Mouse (Mus musculus) testis, postnatal 14 days (tissue): ENCODE data around the gene Cd59a.
A peak's percentile ranks its signal among the peaks of the same experiment; 100 is the strongest.
"Not testable (repeated sequence)": the region's sequence is repeated elsewhere in the genome, so short reads cannot be mapped to it uniquely, and the experiment has no call there.

Experiments used
- DNase-seq: peaks from one replicate; pipeline ENCODE4 v3.0.0; 2021; ENCODE audit warnings: low spot score

Cd59a gene

DNA sequence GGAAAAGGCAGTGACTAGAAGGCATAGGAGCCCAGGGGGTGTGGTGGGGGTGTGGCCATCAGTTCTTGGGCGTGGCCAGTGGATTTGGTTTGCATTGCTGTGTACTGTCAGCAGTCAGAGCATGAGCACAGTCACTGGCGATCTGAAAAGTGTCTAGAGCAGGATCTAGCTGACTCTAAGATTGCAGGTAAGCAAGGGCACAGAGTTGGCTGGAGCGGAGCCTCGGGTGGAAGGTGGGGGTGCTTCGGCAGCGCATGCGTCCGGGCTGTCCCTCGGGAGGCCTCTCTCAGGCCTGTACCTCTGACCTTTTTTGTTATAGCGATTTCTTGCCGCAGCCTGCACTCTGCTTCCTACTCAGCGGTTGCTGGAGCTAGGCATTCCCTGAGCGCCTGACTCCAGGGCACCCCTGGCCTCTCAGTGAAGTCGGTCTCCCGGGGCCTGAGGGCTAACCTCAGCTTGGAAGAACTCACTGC, at the start of gene Cd59a:
TSS of gene Cd59a (plus strand) at position 61 of the 473 bp plus-strand sequence.
- DNase-seq, result peak; percentile 66

- DNase-seq, result no peak
Measured at GRCm38 (mm10) chr2:104058381-104058780, 37.2 kb upstream of the Cd59a start.

DNA sequence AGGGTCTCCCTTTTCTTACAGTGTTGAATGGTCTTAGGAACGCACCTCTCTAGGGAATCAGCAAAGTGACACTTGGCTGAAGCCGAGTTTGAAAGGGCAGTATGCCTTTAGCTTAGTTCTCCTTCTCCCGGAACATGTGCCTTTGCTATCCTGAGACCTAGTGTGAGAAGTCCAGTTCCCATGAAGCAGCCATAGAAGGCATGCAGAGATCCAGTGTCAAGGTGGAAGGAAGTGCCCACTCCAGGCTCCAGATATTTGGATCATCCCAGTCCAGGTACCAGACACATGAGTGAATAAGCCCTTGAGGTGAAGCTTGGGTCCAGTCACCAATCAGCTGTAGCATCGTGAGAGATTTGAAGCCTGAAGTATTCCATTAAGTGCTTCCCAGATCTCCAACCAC, 36.6 kb upstream of the Cd59a start:
- DNase-seq, result no peak

DNA sequence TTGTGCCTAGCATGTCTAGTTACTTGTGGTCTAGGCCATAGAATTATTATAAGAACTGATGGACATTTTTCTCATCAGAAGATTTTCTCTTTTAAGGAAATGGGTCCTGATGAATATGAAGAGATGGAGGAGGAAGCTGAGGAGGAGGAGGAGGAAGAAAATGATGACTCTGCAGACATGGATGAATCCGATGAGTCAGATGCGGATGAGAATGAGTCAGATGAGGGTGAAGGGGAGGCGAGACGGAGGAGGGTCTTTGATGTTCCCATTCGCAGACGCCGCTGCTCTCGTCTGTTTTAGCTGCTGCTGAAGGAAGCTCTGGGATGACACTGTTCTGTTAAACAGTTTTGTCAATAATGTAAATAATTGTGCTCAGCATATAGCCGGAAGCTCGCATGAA, 35.8 kb upstream of the Cd59a start:
- no peak for DNase-seq

GRCm38 (mm10) chr2:104060996-104061395, 34.6 kb upstream of the Cd59a start:
- DNase-seq, result no peak

- no peak for DNase-seq
Measured at GRCm38 (mm10) chr2:104062665-104063064, 32.9 kb upstream of the Cd59a start.

- no peak for DNase-seq
Measured at GRCm38 (mm10) chr2:104064152-104064551, 31.4 kb upstream of the Cd59a start.

- DNase-seq, result not testable (repeated sequence)
Measured at GRCm38 (mm10) chr2:104065526-104065925, 30.1 kb upstream of the Cd59a start, which contains the start of gene Gm10912. Gene Gm10912 (plus strand): TSS chr2:104065826.

- not testable (repeated sequence) for DNase-seq
Measured at GRCm38 (mm10) chr2:104068450-104068849, 27.2 kb upstream of the Cd59a start, which contains the start of gene Gm10799. Gene Gm10799 (minus strand): TSS chr2:104068550.

DNA sequence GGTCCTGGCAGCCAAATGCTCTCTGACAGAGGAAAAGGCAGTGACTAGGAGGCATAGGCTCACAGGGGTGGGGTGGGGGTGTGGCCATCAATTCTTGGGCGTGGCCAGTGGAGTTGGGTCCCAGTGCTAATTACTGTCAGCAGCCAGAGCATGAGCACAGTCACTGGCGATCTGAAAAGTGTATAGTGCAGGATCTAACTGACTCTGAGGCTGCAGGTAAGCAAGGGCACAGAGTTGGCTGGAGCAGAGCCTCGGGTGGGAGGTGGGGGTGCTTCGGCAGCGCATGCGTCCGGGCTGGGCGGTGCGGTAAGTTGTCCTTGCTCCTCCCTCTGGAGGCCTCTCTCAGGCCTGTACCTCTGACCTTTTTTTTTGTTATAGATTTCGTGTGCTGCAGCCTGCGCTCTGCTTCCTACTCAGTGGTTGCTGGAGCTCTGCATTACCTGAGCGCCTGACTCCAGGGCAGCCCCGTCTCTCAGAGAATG, 25.9 kb upstream of the Cd59a start, which contains the start of gene Cd59b:
TSS of gene Cd59b (plus strand) at position 146 of the 482 bp plus-strand sequence.
- DNase-seq, result peak; percentile 53

- not testable (repeated sequence) for DNase-seq
Measured at GRCm38 (mm10) chr2:104078285-104078684, 17.3 kb upstream of the Cd59a start.

GRCm38 (mm10) chr2:104081436-104082050, 14.1 kb upstream of the Cd59a start:
- DNase-seq, result not testable (repeated sequence)

GRCm38 (mm10) chr2:104082474-104082873, 13.1 kb upstream of the Cd59a start:
- no peak for DNase-seq

GRCm38 (mm10) chr2:104084027-104084426, 11.6 kb upstream of the Cd59a start:
- DNase-seq, result not testable (repeated sequence)

GRCm38 (mm10) chr2:104087562-104087961, 8.0 kb upstream of the Cd59a start:
- not testable (repeated sequence) for DNase-seq

- no peak for DNase-seq
Measured at GRCm38 (mm10) chr2:104093305-104093704, 2.3 kb upstream of the Cd59a start.

- no peak for DNase-seq
Measured at GRCm38 (mm10) chr2:104096256-104096655, 655 bp downstream of the Cd59a start.

DNA sequence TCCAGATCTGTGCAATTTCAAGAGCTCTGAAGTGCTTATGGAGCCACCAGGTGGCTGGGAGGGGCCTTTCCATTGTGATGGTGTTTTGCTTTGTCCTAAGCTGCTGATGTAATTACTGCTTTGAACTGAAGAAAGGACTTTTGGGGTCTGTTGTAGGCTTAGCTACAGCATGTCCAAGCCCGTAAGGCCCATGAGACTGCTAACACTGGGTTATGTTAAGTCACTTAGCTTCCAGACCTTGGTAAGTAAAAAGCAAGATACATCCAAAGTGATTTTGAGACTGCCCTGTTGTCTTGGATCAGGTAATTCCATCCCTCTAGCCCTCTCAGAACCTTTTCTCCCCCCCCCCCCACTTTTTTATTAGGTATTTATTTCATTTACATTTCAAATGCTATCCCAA, 1.2 kb downstream of the Cd59a start:
- DNase-seq, result not testable (repeated sequence)

DNA sequence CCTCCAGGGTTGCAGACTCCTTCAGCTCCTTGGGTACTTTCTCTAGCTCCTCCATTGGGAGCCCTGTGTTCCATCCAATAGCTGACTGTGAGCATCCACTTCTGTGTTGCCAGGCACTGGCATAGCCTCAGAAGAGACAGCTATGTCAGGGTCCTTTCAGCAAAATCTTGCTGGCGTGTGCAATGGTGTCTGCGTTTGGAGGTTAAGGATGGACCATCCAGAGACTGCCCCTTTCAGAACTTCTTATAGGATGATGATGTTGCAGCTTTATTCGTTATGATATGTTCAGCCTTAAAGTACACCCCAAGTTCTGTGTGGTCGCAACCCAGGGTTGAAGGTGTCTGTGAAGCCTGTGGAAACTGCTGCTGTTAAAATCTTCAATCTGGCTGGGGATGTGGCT, 1.8 kb downstream of the Cd59a start:
- not testable (repeated sequence) for DNase-seq

- DNase-seq, result no peak
Measured at GRCm38 (mm10) chr2:104098529-104099230, 3.1 kb downstream of the Cd59a start.

DNA sequence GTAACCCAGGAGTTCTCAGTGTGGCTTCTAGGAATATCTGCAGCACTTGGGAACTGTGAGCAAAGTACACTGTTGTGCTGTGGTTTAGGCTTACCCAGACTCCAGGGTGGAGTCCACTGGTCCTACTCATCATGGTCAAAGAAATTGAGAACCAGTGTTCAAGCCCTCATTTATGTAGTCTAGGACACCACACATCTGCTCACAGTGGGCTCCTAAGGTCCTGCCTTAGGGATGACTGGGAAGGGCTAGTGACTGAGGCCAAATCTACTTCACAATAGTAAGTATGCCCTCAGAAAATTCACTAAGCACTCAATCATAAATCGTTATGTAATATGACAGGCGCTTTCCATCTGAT, 3.6 kb downstream of the Cd59a start:
- no peak for DNase-seq

DNA sequence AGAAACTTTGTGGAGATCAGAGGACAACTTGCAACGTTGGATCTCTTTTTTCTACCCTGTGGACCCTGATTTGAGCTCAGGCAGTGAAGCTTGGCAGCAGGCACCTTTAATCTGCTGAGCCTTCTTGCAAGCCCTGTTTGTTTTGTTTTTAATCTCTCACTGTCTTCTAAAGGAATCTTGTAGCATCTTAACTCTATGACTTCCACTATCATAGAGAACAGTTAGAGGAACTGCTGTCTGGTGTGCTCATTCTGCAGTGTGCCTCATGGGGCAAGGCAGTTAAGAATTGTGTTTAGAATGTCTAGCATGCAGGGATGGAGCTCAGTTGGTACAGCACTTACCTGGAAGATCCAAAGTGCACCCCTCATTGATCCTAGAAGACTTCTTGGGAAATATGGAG, 4.3 kb downstream of the Cd59a start:
- no peak for DNase-seq

GRCm38 (mm10) chr2:104104800-104105199, 9.2 kb downstream of the Cd59a start:
- DNase-seq, result no peak
